Mouse (Mus musculus): ENCODE results near the gene Frem2. TPM values are rescaled to one million over a fixed set of nuclear protein-coding genes. Genes with fewer than 3 reads are reported as not detected.

Gene Frem2
- 10 to 100 TPM; 20.2 to 20.7 TPM for total RNA-seq (2021)

DNA sequence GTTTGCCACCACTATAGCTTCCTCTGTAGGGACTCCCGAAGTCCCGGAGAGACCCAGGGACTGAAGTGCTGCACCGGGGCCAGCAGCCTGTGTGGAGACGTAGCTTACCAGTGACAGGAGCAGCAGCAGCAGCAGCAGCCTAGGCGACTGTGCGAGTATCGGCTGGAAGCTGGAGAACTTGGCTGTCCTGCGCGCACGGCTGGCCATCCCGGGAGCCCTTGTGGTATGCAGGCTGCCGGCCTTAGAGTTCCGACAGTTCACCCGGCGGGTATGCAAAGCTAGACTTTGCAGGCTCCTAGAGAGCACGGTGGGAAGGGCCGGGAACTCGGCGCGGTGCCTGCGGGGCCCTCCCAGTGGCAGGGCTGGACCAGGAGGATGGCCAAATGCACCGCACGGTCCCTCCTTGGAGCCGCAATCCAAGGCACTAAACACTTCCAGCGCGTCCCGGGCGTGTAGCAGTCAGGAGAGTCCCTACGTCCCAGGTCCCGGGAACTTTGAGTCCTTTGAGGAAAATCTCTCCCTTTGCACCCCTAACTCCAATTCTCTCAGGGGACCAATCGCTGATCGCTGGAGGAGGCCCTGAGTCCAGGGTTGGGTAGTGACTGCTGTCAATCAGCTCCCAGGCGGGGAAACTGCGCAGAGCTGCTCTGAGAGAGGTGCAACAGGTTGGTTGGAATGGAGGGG is at the start of gene Frem2:
Frem2 (minus strand) TSS at position 478 of the 684 bp plus-strand sequence.
- peak; percentile 81 for DNase-seq

DNA sequence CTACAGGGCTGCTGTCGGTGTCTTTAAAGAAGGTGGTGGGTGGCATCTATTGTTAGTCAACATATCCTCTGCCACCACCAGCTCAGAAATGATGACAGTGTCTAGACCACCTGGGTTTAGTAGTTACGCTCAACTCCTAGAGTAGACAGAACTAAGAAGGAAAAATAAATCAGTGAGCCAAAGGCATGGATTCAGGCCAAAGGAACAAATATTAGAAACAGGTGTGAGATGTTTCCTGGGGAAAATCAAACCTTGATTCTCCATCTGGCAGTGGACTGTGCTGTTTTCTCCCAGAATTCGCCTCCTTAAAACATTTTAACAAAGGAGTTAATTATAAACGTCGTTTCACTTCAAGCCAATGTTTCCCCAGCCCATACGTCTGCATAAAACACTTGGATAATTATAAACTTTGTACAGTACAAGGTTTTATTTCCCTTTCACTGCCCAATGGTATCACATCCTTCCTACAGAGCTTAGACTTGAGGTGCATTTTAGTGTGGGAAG is 48.9 kb upstream of the Frem2 start:
- DNase-seq: no peak

DNA sequence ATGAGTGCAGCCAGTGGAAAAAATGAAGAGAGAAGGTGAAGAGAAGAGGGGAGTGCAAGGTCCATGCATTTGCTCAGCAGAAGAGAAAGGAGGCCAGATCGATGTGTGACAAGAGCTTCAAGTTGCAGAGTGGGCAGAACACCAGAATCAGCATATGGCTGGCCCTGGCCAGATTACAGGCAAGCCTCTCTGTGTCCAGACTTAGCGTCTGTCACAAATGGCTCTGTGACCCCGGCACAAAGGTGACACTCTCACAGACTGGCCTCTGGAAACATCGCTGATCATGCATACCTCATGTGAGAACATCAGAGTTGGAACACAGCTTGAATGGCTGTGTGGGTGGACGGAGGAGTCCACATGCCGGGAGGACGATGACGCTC is 46.0 kb upstream of the Frem2 start:
- DNase-seq: no peak

DNA sequence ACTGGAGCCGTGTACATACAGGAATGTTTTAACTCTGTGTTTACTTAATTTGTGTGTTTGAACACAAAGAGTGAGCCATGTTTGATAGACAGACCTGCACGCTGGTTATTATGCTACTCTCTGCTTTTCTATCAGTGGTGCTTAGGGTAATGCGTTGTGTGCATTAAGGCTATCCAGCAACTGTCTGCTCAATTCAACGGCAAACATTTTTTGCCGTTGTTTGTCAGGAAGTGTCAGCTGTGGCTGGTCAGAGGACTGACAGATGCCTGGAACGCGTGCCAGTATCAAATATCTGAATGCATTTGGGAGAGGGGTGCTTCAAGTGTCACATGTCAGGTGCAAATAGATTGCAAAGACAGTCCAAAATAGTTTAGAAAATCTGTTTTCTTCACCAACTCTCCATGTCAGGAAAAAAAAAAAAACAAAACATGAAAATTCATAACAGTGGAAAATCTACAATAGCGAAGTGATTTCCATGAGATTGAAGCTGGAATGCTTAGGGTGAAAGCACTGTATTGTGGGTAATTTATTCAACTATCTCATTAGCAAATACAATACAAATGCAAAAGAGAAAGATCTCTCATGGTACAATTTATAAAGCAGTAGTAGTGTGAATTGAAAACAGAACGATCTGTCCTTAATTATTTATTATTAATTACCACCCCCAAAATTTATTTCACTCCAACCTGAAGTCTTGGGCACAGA is 45.4 kb upstream of the Frem2 start:
- DNase-seq: no peak

DNA sequence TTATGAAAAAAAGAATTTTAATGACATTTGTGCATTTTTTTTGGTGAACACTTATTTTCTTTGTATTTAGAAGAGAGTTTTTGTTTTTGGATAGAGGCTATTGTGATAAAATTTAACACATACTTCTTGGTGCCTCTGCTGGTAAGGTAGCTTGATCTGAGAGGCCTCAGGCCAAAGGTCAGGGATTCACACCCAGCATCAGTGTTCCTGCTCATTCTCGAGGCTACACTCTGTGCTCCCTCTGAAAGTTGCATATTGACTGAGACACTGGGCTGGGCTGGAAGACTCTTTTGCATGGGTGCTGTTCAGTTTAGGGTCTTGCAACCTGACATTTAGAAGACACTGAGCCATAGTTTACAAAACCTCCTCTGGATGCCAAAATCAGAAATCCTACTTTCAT is 44.8 kb upstream of the Frem2 start:
- DNase-seq: no peak

DNA sequence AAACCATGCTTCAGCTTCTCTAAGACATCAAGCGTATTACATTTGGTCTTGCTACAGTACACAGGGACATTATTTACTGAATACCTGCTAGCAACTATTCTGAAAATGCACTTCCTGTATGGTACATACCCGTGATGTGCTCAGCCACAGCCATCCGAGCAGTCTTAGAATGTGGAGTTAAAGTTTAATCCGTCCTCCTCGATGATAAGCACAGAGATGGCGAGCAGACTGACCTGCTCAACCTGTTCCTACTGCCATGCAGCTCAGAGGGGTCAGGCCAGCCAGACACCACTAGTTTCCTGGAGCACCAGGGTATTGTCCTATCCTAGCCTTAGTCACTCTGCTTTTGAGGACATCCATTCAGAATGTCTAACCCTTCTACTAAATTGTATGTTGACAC is 30.6 kb upstream of the Frem2 start:
- no peak for DNase-seq

DNA sequence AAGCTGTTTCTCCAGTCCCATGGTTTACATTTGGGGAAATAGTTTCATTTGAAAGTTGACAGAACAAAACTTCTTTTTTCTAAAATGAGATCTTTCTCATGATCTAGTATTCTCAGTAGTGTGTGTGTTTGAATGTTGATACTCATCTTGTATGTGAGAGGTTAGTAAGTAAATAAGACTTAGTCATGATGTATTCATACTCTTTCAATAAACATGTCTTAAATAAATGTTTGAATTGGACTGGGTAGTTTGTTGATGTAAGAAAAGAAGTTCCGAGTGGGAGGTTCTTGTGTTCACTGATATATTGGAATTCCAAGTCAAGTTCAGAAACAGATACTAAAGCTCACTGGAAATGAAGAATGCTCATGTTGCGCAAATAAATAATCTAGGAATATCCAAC is 25.1 kb upstream of the Frem2 start:
- DNase-seq: no peak

DNA sequence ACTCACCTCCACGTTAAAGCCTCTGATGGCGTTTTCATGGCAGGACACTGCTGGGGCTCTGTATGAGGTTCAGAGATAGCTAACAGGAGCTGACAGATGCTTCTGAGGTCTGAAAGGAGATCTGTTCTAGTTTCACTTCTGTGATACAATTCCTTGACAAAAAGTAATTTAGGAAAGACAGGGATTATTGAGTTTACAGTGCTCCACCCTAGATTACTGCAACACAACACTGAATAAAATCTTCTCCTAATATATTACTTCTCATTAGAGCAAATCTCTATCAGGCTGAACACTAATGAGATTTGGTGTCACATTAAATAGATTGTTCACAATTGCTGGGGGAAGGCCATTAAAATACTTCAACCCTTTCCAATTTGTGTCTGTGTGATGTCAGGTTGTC is 23.7 kb upstream of the Frem2 start:
- DNase-seq: no peak

DNA sequence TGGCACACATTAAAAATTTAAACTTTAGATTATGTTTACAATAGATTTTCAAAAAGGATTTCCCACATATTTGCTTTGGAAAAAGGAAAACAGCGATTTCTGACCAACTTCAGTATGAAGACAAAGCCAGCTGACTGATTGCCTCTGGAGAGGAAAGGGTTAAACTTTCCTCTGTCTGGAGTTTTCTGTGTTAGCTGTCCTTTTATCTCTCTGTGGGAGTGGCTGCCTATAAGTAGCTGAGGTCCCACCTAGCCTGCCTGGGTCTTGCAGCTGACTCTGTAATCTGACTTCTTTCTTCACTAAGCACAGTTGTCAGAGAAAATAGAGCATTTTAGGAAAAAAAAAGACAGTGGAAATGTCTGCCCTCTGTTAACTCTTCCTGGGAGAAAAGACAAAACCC is 17.1 kb upstream of the Frem2 start:
- DNase-seq: peak; percentile 23

DNA sequence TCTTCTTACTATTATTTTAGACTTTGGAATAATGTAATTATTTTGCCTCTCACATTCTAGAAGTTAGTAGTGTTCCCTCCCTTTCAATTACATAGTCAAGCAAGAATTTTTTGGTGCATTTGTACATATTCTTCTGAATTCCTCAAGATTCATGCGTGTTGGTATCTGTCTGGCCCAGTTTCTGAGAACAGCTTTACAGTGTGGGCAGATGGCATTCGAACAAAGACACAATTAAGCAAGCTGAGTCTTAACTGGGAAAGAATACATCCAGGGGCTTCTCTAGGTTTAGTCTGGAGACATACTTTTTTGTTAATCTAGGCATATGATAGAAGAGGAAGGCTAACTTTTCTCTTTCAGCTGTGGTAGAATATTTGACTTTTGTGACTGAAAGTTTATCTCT is 12.6 kb upstream of the Frem2 start:
- no peak for DNase-seq

DNA sequence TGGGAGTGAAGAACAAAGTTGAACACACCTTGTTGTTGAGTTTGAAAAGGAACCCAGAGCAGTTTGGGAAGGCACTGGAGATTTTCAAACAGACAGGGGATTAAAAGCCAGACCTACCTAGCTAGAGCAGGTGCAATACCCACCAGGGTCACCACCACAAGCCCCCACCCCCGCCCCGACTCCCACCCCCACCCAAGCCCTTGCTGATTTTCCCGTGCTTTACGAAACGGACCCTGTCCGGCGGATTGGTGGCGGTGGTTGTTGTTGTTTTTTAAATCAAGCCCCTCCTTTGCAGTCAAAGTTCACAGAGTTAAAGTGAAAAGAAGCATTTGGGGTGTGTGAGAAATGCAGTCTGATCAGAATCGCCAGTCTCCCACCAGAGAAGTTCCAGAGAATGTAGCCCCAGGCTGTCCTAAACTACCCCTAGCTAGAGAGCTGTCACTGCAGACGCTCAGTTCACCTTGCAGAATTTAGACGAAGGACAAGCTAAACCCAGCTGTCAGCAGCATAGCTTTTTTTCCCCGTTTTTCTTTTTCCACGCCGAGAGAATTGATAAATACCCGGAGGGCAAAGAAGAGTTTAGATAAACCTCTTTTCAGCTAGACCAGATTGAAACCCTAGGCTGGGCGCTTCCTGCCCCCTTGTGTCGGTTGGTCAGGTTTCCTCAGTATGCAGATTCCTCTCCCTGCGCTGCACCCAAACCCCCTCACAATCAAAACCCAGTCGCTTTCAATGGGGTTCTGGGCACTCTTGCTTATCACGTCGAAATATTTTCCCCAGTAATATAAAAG is 784 bp upstream of the Frem2 start:
- DNase-seq: peak; percentile 57

DNA sequence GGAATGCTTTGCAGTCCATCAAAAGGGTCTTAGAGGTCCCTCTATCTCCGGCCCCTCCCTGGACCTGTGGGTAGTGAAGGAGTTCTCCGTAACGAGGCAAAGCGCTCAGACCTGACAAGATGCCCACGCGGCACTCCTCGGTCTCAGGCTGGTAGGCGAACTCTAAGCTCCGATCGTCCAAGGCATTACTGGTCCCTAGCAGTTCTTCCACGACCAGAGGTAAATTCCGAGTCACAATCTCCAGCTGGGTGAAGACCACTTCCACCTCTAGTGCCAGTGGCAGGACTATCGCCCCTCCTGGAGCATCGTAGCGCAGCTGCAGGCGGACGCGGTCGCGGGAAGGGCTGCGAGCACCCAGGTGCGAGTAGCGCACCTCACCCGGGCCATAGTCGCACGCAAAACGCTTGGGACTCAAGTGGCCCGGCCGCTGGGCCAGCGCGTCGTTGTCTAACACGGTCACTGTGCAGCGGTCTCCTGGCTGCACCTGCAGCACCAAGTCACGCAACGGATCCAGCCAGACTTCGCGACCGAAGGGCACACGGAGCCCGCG is 752 bp downstream of the Frem2 start:
- DNase-seq: no peak

DNA sequence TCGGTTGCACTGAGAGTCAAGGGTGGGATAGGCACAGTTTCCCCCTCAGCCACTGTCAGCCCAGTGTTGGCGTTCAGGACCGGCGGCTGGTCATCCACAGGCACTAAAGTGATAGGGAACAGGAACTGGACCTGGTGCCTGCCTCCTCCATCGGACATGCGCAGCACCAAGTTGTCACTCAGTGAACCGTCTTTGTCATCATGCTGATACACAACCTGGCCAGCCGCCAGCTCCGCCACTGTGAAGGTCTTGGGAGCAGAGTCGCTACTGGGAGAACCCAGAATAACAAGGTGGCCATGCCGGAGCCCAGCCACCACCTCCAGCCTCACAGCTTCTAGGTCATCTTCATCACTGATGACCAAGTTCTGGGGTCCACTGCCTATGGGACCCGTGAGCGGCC is 1.8 kb downstream of the Frem2 start:
- no peak for DNase-seq

DNA sequence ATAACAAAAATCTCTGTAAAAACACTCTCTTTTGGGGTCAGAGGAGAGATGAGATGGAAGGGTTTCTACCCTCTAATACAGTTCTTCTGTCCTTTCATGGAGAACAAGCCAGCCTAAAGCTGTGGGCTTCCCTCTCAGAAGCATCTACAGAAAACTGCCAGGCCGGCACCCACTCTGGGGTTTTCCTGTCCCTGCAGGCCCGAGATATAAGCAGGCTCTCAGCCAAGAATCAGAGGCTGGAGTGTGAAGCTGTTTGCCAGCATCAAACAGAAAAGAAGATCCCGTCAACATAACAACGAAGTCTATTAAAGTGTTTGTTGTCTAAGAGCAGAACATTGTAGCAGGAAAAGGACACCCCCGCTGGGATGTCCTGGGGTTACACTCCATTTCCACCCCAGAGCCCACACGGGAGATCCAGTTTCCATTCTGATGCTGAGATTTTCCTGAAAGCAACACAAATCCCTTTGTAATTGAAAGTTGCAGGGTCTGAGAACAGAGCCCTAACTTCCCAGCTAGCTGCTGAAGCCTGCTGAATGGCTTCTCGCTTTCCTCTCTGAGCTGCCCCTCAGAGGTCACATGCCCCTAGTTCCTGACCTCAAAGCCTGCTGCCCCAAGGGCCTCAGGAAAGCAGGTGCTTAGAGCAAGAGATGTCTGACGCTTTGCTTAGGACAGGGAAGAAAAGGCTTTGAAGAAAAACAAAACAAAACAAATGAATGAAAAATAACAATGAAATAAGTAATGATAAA is 7.0 kb downstream of the Frem2 start:
- DNase-seq: no peak

DNA sequence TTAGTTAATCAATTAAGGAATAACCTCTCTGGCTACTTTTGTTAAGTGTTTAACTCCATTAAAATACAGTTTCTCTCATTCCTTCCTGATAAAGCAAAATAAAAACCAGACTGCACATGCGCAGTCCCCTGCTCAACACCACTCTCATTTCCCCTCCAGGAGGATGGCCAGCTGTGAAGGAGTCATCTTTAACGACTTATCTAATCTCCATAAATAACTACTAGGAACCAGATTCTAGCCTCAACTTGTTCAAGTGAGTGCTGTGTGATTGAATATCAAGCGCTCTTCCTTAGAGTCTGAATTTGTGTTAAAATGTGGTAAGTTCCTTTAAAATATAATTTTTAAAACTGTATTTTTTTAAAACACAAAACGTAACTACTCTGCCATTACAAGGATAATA is 7.7 kb downstream of the Frem2 start:
- no peak for DNase-seq

DNA sequence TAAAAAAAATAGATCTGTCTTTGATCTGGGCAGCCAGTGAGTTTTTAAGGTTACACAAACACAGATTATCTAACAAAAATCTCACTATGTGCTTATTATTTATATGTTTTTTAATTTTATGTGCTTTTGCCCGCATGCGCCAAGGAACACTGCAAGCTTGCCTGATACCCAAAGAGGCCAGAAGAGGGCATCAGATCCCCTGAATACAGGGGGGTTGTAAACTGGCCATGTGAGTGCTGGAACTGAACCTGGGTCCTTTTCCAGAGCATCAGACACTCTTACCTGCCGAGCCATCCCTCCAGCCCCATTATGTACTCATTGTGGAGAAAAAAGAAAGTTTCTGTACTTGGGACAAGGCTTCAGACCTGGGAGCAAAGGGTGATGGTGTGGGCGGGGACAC is 8.3 kb downstream of the Frem2 start:
- DNase-seq: no peak

DNA sequence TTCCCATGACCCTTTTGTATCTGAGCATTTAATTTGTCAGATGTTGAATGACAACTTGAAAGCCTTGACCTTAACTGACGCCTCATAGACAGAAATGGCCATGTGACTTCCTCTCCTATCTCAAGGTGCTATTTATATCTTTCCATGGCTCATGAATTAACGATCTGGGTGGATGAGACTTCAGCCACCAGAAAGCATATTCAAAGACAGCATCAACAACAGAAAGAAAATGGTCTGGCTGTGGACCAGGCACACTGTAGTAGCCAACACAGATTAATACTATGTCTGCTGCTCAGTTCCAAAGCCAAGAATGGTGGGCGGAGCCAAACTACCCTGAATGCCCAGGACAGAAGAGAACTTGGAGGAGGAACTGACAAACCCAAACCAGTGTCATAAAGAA is 21.2 kb downstream of the Frem2 start:
- peak; percentile 63 for DNase-seq

DNA sequence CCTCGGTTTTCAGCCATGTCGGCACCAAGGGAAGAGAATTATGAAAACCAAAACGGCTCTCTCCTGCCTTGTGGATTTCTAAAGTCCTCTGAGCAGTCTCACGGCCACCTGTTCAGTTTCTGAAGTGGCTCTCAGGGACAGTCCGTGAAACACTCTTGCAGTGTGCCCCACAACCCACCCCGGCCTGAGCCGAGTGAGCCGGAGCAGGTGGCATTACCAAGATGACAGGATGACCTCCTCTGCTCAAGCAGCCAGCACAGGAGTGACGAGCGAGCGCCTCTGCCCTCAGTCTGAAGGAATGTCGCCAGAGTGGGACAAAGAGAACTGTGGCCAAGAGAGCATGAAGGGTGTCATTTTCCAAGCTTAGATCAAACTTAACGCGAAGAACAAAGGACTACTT is 26.0 kb downstream of the Frem2 start:
- DNase-seq: peak; percentile 31

DNA sequence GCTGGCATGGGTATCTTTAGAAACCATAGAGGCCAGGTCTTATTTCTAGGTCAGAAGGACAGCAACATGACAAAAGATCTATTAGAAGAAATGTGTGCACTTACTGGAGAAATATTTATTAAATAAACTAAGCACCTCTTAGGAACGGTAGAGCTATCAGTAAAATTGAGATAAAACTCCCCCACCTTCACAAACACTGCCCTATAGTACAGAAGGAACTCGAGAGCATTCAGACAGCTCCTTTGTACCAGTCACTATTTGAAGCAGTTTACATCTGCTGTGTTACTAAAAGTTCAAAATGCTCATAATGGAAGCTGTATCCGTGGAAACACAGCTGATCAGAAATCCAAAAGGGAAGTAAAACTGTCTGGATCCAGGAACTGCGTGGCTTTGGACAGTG is 26.5 kb downstream of the Frem2 start:
- DNase-seq: no peak

DNA sequence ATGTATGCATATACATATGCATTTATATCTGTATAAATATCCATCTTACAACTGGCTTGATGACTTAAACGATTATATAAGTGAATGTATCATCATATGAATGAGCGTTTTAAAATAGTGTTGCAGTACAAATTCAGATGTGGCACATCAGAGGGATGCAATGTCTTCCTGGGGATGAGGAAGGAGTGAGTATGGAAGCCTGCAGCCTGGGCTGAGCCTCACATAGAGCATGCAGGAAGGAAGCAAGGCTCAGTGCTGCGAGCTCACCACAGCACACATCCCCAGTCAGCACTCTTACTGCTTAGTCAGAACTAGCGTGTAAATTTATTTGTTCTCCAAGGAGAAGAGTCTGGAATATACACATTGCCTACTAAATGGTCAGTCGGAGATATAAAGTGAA is 27.2 kb downstream of the Frem2 start:
- no peak for DNase-seq

DNA sequence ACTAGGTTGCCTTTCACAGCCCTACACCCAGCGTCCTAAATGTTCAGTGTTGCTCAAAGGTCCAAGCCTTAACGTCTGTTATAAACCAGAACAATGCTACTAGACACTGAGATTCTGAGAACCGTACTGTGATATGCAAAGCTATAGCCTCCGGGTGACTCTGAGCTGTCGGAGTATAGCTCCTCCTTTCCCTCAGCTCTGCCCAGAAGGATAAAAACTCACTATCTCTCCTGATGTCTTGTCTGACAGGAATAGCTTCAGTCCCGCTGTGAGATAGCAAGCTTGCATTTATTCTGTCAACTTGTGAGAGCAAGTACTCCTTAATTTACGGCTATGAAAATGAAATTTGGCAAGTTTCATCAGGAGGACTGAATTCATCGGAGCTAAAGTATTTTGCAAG is 33.9 kb downstream of the Frem2 start:
- no peak for DNase-seq

DNA sequence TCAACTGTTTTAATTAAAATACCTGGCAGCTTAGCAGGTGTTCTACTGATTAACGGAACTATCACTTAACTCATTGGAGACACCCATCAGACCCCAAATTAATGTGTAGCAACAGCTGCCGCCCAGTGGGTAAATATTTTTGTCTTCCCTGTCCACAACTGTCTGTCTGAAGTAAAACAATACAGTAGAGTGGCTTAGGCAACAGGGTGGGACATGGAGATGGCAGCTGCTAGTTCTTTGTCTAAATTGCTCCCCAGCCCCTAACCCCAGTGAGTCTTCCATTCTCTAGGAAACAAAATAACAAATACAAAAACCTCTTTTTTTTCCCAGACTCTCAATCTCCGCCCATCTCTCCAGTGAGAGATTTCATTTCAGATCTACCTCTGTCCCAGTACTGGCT is 36.2 kb downstream of the Frem2 start:
- no peak for DNase-seq

DNA sequence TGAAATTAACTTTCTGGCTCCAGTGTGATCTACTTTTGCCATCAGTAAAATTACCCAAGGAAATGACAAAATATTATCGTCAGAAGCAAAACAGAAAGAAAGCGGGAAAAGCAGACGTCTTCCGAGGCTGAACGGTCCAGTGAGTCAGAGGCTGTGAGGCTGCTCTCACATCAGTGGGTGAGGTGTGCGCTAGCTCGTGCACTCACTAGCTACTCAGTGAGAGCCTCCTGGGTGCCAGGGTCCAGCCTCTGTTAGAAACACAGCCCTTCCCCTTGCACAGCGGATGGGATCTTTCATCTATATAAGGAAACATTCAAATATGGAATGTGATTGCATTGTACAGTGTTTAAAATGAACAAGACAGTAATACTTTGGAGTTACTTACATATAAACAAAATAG is 36.8 kb downstream of the Frem2 start:
- DNase-seq: no peak

Data from heart, postnatal 4 days (tissue).